Mouse (Mus musculus): ENCODE measurements around the gene Tiprl. TPM values are rescaled to one million over a fixed set of nuclear protein-coding genes. Genes with fewer than 3 reads are reported as not detected.

Gene Tiprl
- polyA plus RNA-seq, 1 experiment from 2014 or later: 56.7 TPM

DNA sequence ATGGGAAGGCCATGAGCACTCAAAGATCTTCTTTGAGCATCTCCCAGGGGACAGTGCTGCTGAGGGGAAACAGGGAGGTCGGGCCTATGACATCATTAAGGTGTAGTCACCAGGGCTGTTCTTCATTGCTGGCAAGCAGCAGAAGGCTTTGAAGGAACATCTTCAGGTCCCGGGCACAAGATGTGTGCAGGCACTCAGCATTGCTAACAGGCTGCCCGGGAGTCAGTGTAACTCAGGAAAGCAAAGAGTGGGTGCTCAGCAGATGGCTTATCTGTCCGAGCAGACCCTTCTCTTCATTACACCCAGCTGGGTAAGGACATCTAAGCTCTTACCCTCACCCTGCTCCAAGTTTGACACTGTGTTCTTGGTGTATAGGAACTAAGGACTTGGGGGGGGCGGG is 57.5 kb downstream of the Tiprl start:
- ATAC-seq (ENCODE audit: low FRiP score, low TSS enrichment) (no peak), DNase-seq (ENCODE audit: low spot score) (no peak)
- Histone ChIP-seq H3K4me3 (ENCODE audit: low read depth, low read length) (no peak overlapping the region), H3K4me2 (replicated peaks; ENCODE audit: low read depth) (no peak overlapping the region), H3K27ac (replicated peaks) (no peak overlapping the region), H3K4me1 (replicated peaks; ENCODE audit: control insufficient read depth, insufficient read depth) (no peaks in the 10 kb centered on the region), H3K9ac (ENCODE audit: low read length) (no peak overlapping the region), H3K9me3 (ENCODE audit: control insufficient read depth, low read length) (no peaks in the 10 kb centered on the region), H3K27me3 (ENCODE audit: control insufficient read depth, insufficient read depth, low read length) (no peaks in the 10 kb centered on the region), H3K36me3 (ENCODE audit: control insufficient read depth, insufficient read depth, low read length) (peaks cover 3% of the 10 kb centered on the region; the same call in 1 of the 2 replicates)
- no peak for TF ChIP-seq CTCF (IDR thresholded peaks at IDR 0.05; ENCODE audit: low read depth)
- TF ChIP-seq EP300 (optimal IDR thresholded peaks at IDR 0.05): no peak
- 82% methylated on average over 5 of the region's 5 CpGs for WGBS

DNA sequence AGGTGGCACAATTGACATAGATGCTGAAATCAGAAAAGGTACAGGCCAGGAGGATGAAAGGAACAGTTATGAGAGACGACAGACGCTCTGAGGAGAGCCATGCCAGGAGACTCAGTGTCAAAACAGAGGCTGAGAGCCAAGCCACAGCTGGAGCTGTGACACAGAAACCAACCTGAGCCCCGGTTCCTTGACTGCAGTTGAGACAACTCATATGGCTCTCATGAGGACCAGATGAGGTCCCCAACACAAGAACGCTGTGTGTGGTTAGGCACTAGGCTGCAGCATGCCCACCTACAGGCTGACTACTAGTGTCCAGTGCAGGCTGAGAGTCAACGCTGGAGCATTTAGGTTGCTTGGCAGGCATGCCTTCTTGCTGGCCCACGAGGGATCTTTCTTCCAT is 58.7 kb downstream of the Tiprl start:
- no peak overlapping the region for H3K4me2 ChIP-seq (replicated peaks; ENCODE audit: low read depth)
- 43% methylated on average over 6 of the region's 6 CpGs for WGBS
- H3K27ac ChIP-seq (replicated peaks): no peak overlapping the region
- DNase-seq (ENCODE audit: low spot score) (no peak), ATAC-seq (ENCODE audit: low FRiP score, low TSS enrichment) (no peak)
- no peaks in the 10 kb centered on the region for H3K27me3 ChIP-seq (ENCODE audit: control insufficient read depth, insufficient read depth, low read length)
- H3K36me3 ChIP-seq (ENCODE audit: control insufficient read depth, insufficient read depth, low read length): peaks cover 3% of the 10 kb centered on the region; the same call in 1 of the 2 replicates
- H3K9ac ChIP-seq (ENCODE audit: low read length): no peak overlapping the region
- H3K4me3 ChIP-seq (ENCODE audit: low read depth, low read length): no peak overlapping the region
- no peaks in the 10 kb centered on the region for H3K9me3 ChIP-seq (ENCODE audit: control insufficient read depth, low read length)
- no peaks in the 10 kb centered on the region for H3K4me1 ChIP-seq (replicated peaks; ENCODE audit: control insufficient read depth, insufficient read depth)
- TF ChIP-seq CTCF (IDR thresholded peaks at IDR 0.05; ENCODE audit: low read depth): no peak
- no peak for TF ChIP-seq EP300 (optimal IDR thresholded peaks at IDR 0.05)

DNA sequence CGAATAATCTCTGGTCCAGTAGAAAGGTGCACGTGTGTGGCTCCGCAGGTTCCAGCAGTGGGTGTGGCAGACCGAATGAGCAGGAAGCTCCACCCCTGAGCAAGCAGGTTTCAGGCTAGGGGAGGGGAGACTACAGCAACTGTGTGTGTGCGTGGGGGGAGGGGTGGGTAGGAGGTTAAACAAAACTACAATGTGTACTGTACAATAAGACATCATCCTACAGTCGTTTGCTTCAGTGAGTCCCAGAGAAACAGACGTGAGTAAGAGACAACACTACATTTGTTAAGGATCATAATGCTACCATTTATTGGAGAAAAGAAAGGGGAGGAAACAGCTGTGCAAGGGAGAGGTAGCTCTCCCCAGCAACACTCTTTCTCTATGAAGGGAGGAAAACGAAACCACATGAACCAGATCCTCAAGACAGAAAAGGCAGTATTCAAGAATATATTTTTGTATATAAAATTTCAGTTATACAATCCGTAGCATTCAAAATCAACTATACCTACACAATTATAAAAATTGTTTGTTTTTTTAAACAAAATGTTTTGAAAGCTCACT is 62.7 kb downstream of the Tiprl start:
- H3K4me1 ChIP-seq (replicated peaks; ENCODE audit: control insufficient read depth, insufficient read depth): no peaks in the 10 kb centered on the region
- H3K27me3 ChIP-seq (ENCODE audit: control insufficient read depth, insufficient read depth, low read length): no peaks in the 10 kb centered on the region
- no peak overlapping the region for H3K27ac ChIP-seq (replicated peaks)
- WGBS: 50% methylated on average over 6 of the region's 9 CpGs
- peak; percentile 78 for ATAC-seq (ENCODE audit: low FRiP score, low TSS enrichment)
- DNase-seq (ENCODE audit: low spot score): peak; percentile 66
- no peak overlapping the region for H3K4me3 ChIP-seq (ENCODE audit: low read depth, low read length)
- TF ChIP-seq EP300 (optimal IDR thresholded peaks at IDR 0.05) (no peak), CTCF (IDR thresholded peaks at IDR 0.05; ENCODE audit: low read depth) (no peak)
- no peak overlapping the region for H3K4me2 ChIP-seq (replicated peaks; ENCODE audit: low read depth)
- peaks cover 3% of the 10 kb centered on the region; the same call in 1 of the 2 replicates for H3K36me3 ChIP-seq (ENCODE audit: control insufficient read depth, insufficient read depth, low read length)
- no peak overlapping the region for H3K9ac ChIP-seq (ENCODE audit: low read length)
- H3K9me3 ChIP-seq (ENCODE audit: control insufficient read depth, low read length): no peaks in the 10 kb centered on the region

DNA sequence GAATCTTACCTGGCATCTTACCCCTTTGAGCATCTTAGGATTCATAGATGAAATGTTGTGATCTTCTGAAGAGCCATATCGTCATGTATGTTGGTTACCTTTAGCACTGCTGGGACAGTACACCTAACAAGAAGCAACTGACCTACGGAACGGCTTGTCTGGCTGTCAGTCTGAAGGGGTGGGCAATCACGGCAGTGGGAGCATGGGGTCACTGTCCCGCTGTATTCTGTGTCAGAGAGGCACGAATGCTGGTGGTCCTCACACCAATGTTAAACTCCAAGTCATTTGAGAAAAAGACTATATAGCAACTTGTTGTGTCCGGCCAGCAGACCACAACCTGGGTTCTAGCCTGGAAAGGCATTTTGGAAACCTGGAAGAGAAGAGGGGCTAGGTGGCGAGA is 65.5 kb downstream of the Tiprl start:
- Histone ChIP-seq H3K36me3 (ENCODE audit: control insufficient read depth, insufficient read depth, low read length) (no peaks in the 10 kb centered on the region), H3K4me1 (replicated peaks; ENCODE audit: control insufficient read depth, insufficient read depth) (no peaks in the 10 kb centered on the region), H3K9me3 (ENCODE audit: control insufficient read depth, low read length) (no peaks in the 10 kb centered on the region), H3K4me2 (replicated peaks; ENCODE audit: low read depth) (no peak overlapping the region), H3K4me3 (ENCODE audit: low read depth, low read length) (no peak overlapping the region), H3K27me3 (ENCODE audit: control insufficient read depth, insufficient read depth, low read length) (no peaks in the 10 kb centered on the region), H3K27ac (replicated peaks) (no peak overlapping the region), H3K9ac (ENCODE audit: low read length) (no peak overlapping the region)
- TF ChIP-seq EP300 (optimal IDR thresholded peaks at IDR 0.05): no peak
- no peak for TF ChIP-seq CTCF (IDR thresholded peaks at IDR 0.05; ENCODE audit: low read depth)
- ATAC-seq (ENCODE audit: low FRiP score, low TSS enrichment) (no peak), DNase-seq (ENCODE audit: low spot score) (no peak)
- 84% methylated on average over 7 of the region's 8 CpGs for WGBS

DNA sequence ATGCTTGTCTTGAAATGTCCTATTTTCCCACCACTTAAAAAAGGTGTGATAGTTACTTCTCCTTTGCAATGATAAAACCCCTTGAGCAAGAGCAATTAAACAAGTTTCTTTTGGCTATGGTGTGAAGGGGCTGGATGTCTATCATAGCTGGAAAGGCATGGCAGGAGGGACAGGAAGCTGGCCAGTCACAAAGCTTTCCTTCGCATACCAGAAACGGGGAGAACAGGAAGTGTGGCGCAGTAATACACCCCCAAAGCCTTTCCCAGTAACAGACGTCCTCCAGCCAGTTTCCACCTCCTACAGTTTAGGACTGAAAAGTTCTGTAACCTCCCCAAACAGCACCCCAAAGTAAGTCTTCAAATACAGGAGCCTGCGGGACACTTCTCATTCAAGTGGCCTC is 66.6 kb downstream of the Tiprl start:
- H3K27me3 ChIP-seq (ENCODE audit: control insufficient read depth, insufficient read depth, low read length): no peaks in the 10 kb centered on the region
- WGBS: 75% methylated on average over 5 of the region's 5 CpGs
- no peak overlapping the region for H3K9ac ChIP-seq (ENCODE audit: low read length)
- H3K27ac ChIP-seq (replicated peaks): no peak overlapping the region
- ATAC-seq (ENCODE audit: low FRiP score, low TSS enrichment) (no peak), DNase-seq (ENCODE audit: low spot score) (no peak)
- H3K4me1 ChIP-seq (replicated peaks; ENCODE audit: control insufficient read depth, insufficient read depth): no peaks in the 10 kb centered on the region
- no peak for TF ChIP-seq EP300 (optimal IDR thresholded peaks at IDR 0.05)
- no peak for TF ChIP-seq CTCF (IDR thresholded peaks at IDR 0.05; ENCODE audit: low read depth)
- H3K9me3 ChIP-seq (ENCODE audit: control insufficient read depth, low read length): no peaks in the 10 kb centered on the region
- H3K36me3 ChIP-seq (ENCODE audit: control insufficient read depth, insufficient read depth, low read length): no peaks in the 10 kb centered on the region
- H3K4me2 ChIP-seq (replicated peaks; ENCODE audit: low read depth): no peak overlapping the region
- H3K4me3 ChIP-seq (ENCODE audit: low read depth, low read length): no peak overlapping the region

DNA sequence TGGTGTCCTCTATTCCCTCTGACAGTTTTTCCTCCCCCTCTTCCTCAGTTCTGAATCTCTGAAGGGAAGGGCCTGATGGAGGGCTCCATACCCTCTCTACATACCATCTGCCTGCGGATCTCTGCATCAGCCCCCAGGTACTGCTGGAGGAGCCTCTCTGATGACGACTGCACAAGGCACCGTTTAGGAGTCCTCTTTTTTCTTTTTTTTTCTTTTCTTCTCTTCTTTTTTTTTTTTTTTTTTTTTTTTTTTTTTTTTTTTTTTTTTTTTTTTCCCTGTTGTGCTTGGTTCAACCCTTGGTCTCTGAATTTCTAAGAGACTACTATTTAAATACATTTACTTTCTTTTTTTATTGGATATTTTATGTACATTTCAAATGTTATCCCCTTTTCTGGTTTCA is 67.3 kb downstream of the Tiprl start:
- no peaks in the 10 kb centered on the region for H3K27me3 ChIP-seq (ENCODE audit: control insufficient read depth, insufficient read depth, low read length)
- no peak for ATAC-seq (ENCODE audit: low FRiP score, low TSS enrichment)
- no peaks in the 10 kb centered on the region for H3K4me1 ChIP-seq (replicated peaks; ENCODE audit: control insufficient read depth, insufficient read depth)
- H3K9me3 ChIP-seq (ENCODE audit: control insufficient read depth, low read length): no peaks in the 10 kb centered on the region
- 84% methylated on average over 3 of the region's 3 CpGs for WGBS
- DNase-seq (ENCODE audit: low spot score): no peak
- no peak overlapping the region for H3K4me2 ChIP-seq (replicated peaks; ENCODE audit: low read depth)
- no peak overlapping the region for H3K27ac ChIP-seq (replicated peaks)
- no peak overlapping the region for H3K4me3 ChIP-seq (ENCODE audit: low read depth, low read length)
- no peak for TF ChIP-seq CTCF (IDR thresholded peaks at IDR 0.05; ENCODE audit: low read depth)
- TF ChIP-seq EP300 (optimal IDR thresholded peaks at IDR 0.05): no peak
- no peaks in the 10 kb centered on the region for H3K36me3 ChIP-seq (ENCODE audit: control insufficient read depth, insufficient read depth, low read length)
- H3K9ac ChIP-seq (ENCODE audit: low read length): no peak overlapping the region
